Mouse (Mus musculus): Measurements from ENCODE around the gene Tgm2.

The Tgm2 gene

GRCm38 (mm10) chr2:158070885-158071632 lies 75.2 kb downstream of the Tgm2 start:
- no peak for DNase-seq (ENCODE audit: low spot score in 2 of 2)

GRCm38 (mm10) chr2:158068444-158068971 lies 77.7 kb downstream of the Tgm2 start:
- no peak for DNase-seq (ENCODE audit: low spot score in 2 of 2)

- DNase-seq (ENCODE audit: low spot score in 2 of 2), result no peak
These were observed 78.9 kb downstream of the Tgm2 start for GRCm38 (mm10) chr2:158067260-158067824.

DNA sequence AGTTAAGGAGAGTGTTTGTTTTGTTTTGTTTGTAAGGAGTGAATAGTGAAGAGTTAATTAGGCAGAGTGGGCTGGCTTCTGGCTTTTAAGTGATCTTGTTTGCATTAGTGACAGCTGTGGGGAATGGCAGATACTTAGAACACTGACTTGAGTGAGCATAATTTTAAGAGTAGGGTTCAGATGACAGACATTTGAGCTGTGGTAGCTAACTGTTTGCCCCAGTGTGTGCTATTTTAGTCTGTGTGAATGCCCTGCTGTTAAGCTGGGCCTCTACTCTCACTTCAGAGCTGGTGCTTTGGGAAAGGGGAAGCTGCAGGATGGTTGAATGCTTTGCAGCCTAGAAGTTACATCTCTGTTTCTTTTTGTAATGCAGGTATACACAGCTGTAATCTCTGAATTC lies 79.8 kb downstream of the Tgm2 start:
- no peak for DNase-seq (ENCODE audit: low spot score in 2 of 2)

Data from frontal cortex, postnatal 25 days (tissue).